Mouse (Mus musculus): ENCODE results near the gene Nt5c2.

GRCm38 (mm10) chr19:46863236-46863927 lies 151.6 kb downstream of the Nt5c2 start:
- TF ChIP-seq EP300 (IDR thresholded peaks at IDR 0.05; ENCODE audit: low read depth) (peak; percentile 31; the same call in 1 of the 2 replicates), CTCF (IDR thresholded peaks at IDR 0.05; ENCODE audit: low read depth) (peak; percentile 19; the same call in 1 of the 2 replicates)

Data from liver, postnatal 0 days (tissue).